16 mouse cellular contexts compared by ENCODE assay signal in genomic region chr8:88197328-88197727, GRCm38 (mm10). TPM values are rescaled to one million over a fixed set of nuclear protein-coding genes. Genes with fewer than 3 reads are reported as not detected.
DNase-seq lines count a peak whose midpoint lies in the region; ATAC-seq and TF ChIP-seq lines count a peak whose summit lies in the region.
"Had no signal": no experiment of that assay in that cellular context is flagged by ENCODE, and none has a peak within 500 bp of the region (broad histone marks: within the 10 kb centered on the region; RNA-seq: fewer than 3 reads in every experiment).

No protein-coding gene starts in this region.

- intact Hi-C loops in heart, postnatal 25 days (cut with DNase I): loop anchor here (5.0 kb wide), 1 partner anchor 160 kb away; no protein-coding TSS in a partner anchor

- no peaks in the 10 kb centered on the region for H3K27me3 ChIP-seq in liver, embryonic 11.5 days (replicated peaks; ENCODE audit: control insufficient read depth, insufficient read depth, low read length)
- H3K27me3 ChIP-seq in heart, embryonic 16.5 days (ENCODE audit: control insufficient read depth, insufficient read depth, low read length): no peaks in the 10 kb centered on the region
- no peaks in the 10 kb centered on the region for H3K27me3 ChIP-seq in stomach, postnatal 0 days (ENCODE audit: control insufficient read depth, insufficient read depth, low read length)
- H3K27me3 ChIP-seq: limb, embryonic 15.5 days; midbrain, embryonic 15.5 days had no signal

- H3K9ac ChIP-seq in liver, embryonic 11.5 days (ENCODE audit: low read depth, low read length): no peak overlapping the region
- H3K9ac ChIP-seq in heart, embryonic 16.5 days (ENCODE audit: low read length): no peak overlapping the region
- H3K9ac ChIP-seq in stomach, postnatal 0 days (ENCODE audit: low read length): no peak overlapping the region
- H3K9ac ChIP-seq: limb, embryonic 15.5 days; midbrain, embryonic 15.5 days had no signal

- H3K4me1 ChIP-seq in liver, embryonic 11.5 days (replicated peaks; ENCODE audit: control insufficient read depth, insufficient read depth, low read length): peaks cover 19% of the 10 kb centered on the region
- peaks cover 16% of the 10 kb centered on the region for H3K4me1 ChIP-seq in heart, embryonic 16.5 days (ENCODE audit: control insufficient read depth, insufficient read depth, low read length)
- H3K4me1 ChIP-seq in stomach, postnatal 0 days (replicated peaks; ENCODE audit: control insufficient read depth, insufficient read depth): peaks cover 9% of the 10 kb centered on the region; the same call in 1 of the 2 replicates

- DNase-seq in heart, adult 9 months (ENCODE audit: low spot score in 2 of 2): peak; percentile 25 to 28
- DNase-seq in heart, postnatal 25 days (ENCODE audit: low spot score): no peak
- DNase-seq in liver: peak; percentile 27
- DNase-seq in liver, embryonic 11.5 days (ENCODE audit: low spot score): no peak
- DNase-seq in stomach, postnatal 0 days (ENCODE audit: low spot score): peak; percentile 28
- no peak for DNase-seq in thymus, postnatal 25 days
- DNase-seq: cerebellum, adult 8-10 months; gastrocnemius, postnatal 10 days; lung, adult 2 months; spleen, adult 18-20 months; thymus, adult 2 months had no signal

- 42% methylated on average over 3 of the region's 3 CpGs for WGBS in liver, embryonic 11.5 days
- WGBS in heart, embryonic 16.5 days: 25% methylated on average over 3 of the region's 3 CpGs
- 43% methylated on average over 3 of the region's 3 CpGs for WGBS in stomach, postnatal 0 days

- H3K36me3 ChIP-seq in liver, embryonic 11.5 days (ENCODE audit: control insufficient read depth, insufficient read depth, low read length): no peaks in the 10 kb centered on the region
- H3K36me3 ChIP-seq in heart, embryonic 16.5 days (ENCODE audit: control insufficient read depth, insufficient read depth): no peaks in the 10 kb centered on the region
- no peaks in the 10 kb centered on the region for H3K36me3 ChIP-seq in stomach, postnatal 0 days (ENCODE audit: control insufficient read depth, insufficient read depth, low read length)
- H3K36me3 ChIP-seq: limb, embryonic 15.5 days; midbrain, embryonic 15.5 days had no signal

- no peak for TF ChIP-seq CTCF in stomach, postnatal 0 days (IDR thresholded peaks at IDR 0.05; ENCODE audit: low read depth)

- H3K9me3 ChIP-seq in liver, embryonic 11.5 days (ENCODE audit: control insufficient read depth, low read length): no peaks in the 10 kb centered on the region
- no peaks in the 10 kb centered on the region for H3K9me3 ChIP-seq in heart, embryonic 16.5 days (replicated peaks; ENCODE audit: control insufficient read depth, low read length)
- H3K9me3 ChIP-seq in stomach, postnatal 0 days (ENCODE audit: control insufficient read depth, low read length): no peaks in the 10 kb centered on the region
- H3K9me3 ChIP-seq: limb, embryonic 15.5 days; midbrain, embryonic 15.5 days had no signal

- H3K4me2 ChIP-seq in liver, embryonic 11.5 days: no peak overlapping the region
- no peak overlapping the region for H3K4me2 ChIP-seq in heart, embryonic 16.5 days (ENCODE audit: low read depth, low read length)
- H3K4me2 ChIP-seq in stomach, postnatal 0 days (replicated peaks; ENCODE audit: low read depth): no peak overlapping the region
- H3K4me2 ChIP-seq: limb, embryonic 15.5 days; midbrain, embryonic 15.5 days had no signal

- no peak overlapping the region for H3K27ac ChIP-seq in liver, embryonic 11.5 days (ENCODE audit: low read depth, low read length)
- H3K27ac ChIP-seq in heart, embryonic 16.5 days (ENCODE audit: low read length): peak overlapping the region; percentile 77
- H3K27ac ChIP-seq in stomach, postnatal 0 days (replicated peaks): no peak overlapping the region
- H3K27ac ChIP-seq: hindbrain, postnatal 0 days; limb, embryonic 15.5 days; macrophage; midbrain, embryonic 15.5 days had no signal

- no peak for ATAC-seq in liver, embryonic 11.5 days (replicated peaks; ENCODE audit: low FRiP score)
- ATAC-seq in heart, embryonic 16.5 days (replicated peaks; ENCODE audit: extremely low read depth, insufficient read depth, low FRiP score): no peak
- no peak for ATAC-seq in stomach, postnatal 0 days (ENCODE audit: low FRiP score, low TSS enrichment)
- ATAC-seq: hindbrain, postnatal 0 days; midbrain, embryonic 15.5 days had no signal

- TF ChIP-seq EP300 in stomach, postnatal 0 days (optimal IDR thresholded peaks at IDR 0.05): no peak

- H3K4me3 ChIP-seq in liver, embryonic 11.5 days (ENCODE audit: low read depth, low read length): no peak overlapping the region
- no peak overlapping the region for H3K4me3 ChIP-seq in heart, embryonic 16.5 days (ENCODE audit: low read length)
- no peak overlapping the region for H3K4me3 ChIP-seq in stomach, postnatal 0 days (ENCODE audit: low read depth, low read length)
- H3K4me3 ChIP-seq: limb, embryonic 15.5 days; midbrain, embryonic 15.5 days had no signal

RNA-seq across cellular contexts. Expression of gene Tent4b, which starts 1.7 kb away (rescaled TPM):
- total RNA-seq in heart, postnatal 25 days (2021): 10 to 100 TPM; 15.6 to 17.8 TPM
- 11.2 and 11.9 TPM in 2 replicates for polyA plus RNA-seq in liver, embryonic 11.5 days (2014; fragmentation: Nextera tagmentation; extraction: Ambion mirVana)
- polyA plus RNA-seq in heart, embryonic 16.5 days (2015; fragmentation: Nextera tagmentation; extraction: Ambion mirVana): 5.5 and 6.3 TPM in 2 replicates
- 3.4 and 3.6 TPM in 2 replicates for polyA plus RNA-seq in stomach, postnatal 0 days (2015; fragmentation: Nextera tagmentation; extraction: Ambion mirVana)

RNA-seq across cellular contexts. Expression of gene Heatr3, which starts 59.7 kb away (rescaled TPM):
- 10 to 100 TPM; 20.0 to 20.3 TPM for total RNA-seq in heart, postnatal 25 days (2021)
- polyA plus RNA-seq in liver, embryonic 11.5 days (2014; fragmentation: Nextera tagmentation; extraction: Ambion mirVana): 69.6 and 77.8 TPM in 2 replicates
- 27.8 and 32.8 TPM in 2 replicates for polyA plus RNA-seq in heart, embryonic 16.5 days (2015; fragmentation: Nextera tagmentation; extraction: Ambion mirVana)
- 17.8 and 18.8 TPM in 2 replicates for polyA plus RNA-seq in stomach, postnatal 0 days (2015; fragmentation: Nextera tagmentation; extraction: Ambion mirVana)

Comparison
In these comparisons a context has a peak if more than half of its experiments do, and no peak if none do; other contexts are left out.
1. DNase-seq: peak in heart, adult 9 months (2 of 2), liver (single experiment) and stomach, postnatal 0 days (single experiment); none in heart, postnatal 25 days (single experiment), liver, embryonic 11.5 days (single experiment) and thymus, postnatal 25 days (single experiment).